Mouse (Mus musculus): ENCODE data around the gene Kcnmb1. TPM values are rescaled to one million over a fixed set of nuclear protein-coding genes. Genes with fewer than 3 reads are reported as not detected.

The Kcnmb1 gene
- polyA plus RNA-seq, 1 experiment from 2014 or later: not detected

GRCm38 (mm10) chr11:34012007-34012652 lies 49.3 kb downstream of the Kcnmb1 start:
- peaks cover 3% of the 10 kb centered on the region for H3K27me3 ChIP-seq
- no peak for DNase-seq (ENCODE audit: low read depth, low spot score)
- ChIA-PET POLR2A (no interaction called here), CTCF (no interaction called here)
- no peak for ATAC-seq
- no peak for TF ChIP-seq CTCF (IDR thresholded peaks at IDR 0.05)
- in situ Hi-C loops (cut with MboI; ENCODE audit: low pct_unique_long_range_greater_than_20kb): no loop called here

Other genes starting within 250 kb of the Kcnmb1 start
- not detected for gene Kcnip1, start 30.1 kb downstream of the Kcnmb1 start, polyA plus RNA-seq (2021)
- not detected for gene Lcp2, start 83.9 kb downstream of the Kcnmb1 start, polyA plus RNA-seq (2021)
- not detected for gene 4930469K13Rik, start 135.5 kb downstream of the Kcnmb1 start, polyA plus RNA-seq (2021)
- not detected for gene Foxi1, start 245.1 kb downstream of the Kcnmb1 start, polyA plus RNA-seq (2021)

Data from Patski (cell line).